Mouse (Mus musculus) intestine, postnatal 0 days (tissue): ENCODE measurements at regions not wholly inside any gene's neighbourhood (a gene's known extent, or its start where the extent isn't known, plus 50 kb on each side); places are given as distances from the start of the nearest gene placed in this dataset.

ENCODE experiments used
- ATAC-seq: fragments of 200-750 bp; cut with Nextera tagmentation; 2 replicates; pipeline ENCODE4 v1.8.0; 2017; ENCODE audit warnings: mild to moderate bottlenecking, moderate TSS enrichment, moderate library complexity
- H3K27ac ChIP-seq: fragments of 300-500 bp; sonication (generic); 2 replicates; pipeline ENCODE4 v1.5.1; 2014; ENCODE audit warnings: mild to moderate bottlenecking, low read depth, low read length, moderate library complexity
- H3K27me3 ChIP-seq: fragments of 300-500 bp; sonication (generic); replicated peaks from 2 replicates; pipeline ENCODE4 v1.6.1; 2014; ENCODE audit warnings: low read length, mixed read lengths; ENCODE audit not compliant: control insufficient read depth, insufficient read depth
- H3K36me3 ChIP-seq: fragments of 300-500 bp; sonication (generic); 2 replicates; pipeline ENCODE4 v1.6.1; 2014; ENCODE audit warnings: mild to moderate bottlenecking, moderate library complexity; ENCODE audit not compliant: control insufficient read depth, insufficient read depth
- H3K4me1 ChIP-seq: fragments of 300-500 bp; sonication (generic); replicated peaks from 2 replicates; pipeline ENCODE4 v1.6.1; 2014; ENCODE audit warnings: antibody characterized with exemption, low read length, mixed read lengths; ENCODE audit not compliant: control insufficient read depth, insufficient read depth
- H3K4me2 ChIP-seq: fragments of 300-500 bp; sonication (generic); replicated peaks from 2 replicates; pipeline ENCODE4 v1.6.1; 2014; ENCODE audit warnings: low read depth, mild to moderate bottlenecking, moderate library complexity
- H3K4me3 ChIP-seq: fragments of 300-500 bp; sonication (generic); 2 replicates; pipeline ENCODE4 v1.5.1; 2014; ENCODE audit warnings: low read depth, low read length
- H3K9ac ChIP-seq: fragments of 300-500 bp; sonication (generic); 2 replicates; pipeline ENCODE4 v1.6.1; 2014; ENCODE audit warnings: mild to moderate bottlenecking, low read depth, low read length
- H3K9me3 ChIP-seq: fragments of 300-500 bp; sonication (generic); 2 replicates; pipeline ENCODE4 v1.6.1; 2016; ENCODE audit warnings: mixed run types; ENCODE audit not compliant: control insufficient read depth
- CTCF ChIP-seq: sonication (generic); IDR thresholded peaks from 2 replicates; pipeline ENCODE4 v1.5.1; 2016; ENCODE audit warnings: low read depth, mild to moderate bottlenecking, control low read depth, antibody characterized with exemption, moderate library complexity
- WGBS: fragments of 180-500 bp; shearing (Covaris S2); extraction: QIAGEN DNeasy Blood & Tissue Kit; methylation state at CpG from one replicate; pipeline ENCODE4 v1.1.7; 2014; 5-methylcytosine and 5-hydroxymethylcytosine counted together

DNA sequence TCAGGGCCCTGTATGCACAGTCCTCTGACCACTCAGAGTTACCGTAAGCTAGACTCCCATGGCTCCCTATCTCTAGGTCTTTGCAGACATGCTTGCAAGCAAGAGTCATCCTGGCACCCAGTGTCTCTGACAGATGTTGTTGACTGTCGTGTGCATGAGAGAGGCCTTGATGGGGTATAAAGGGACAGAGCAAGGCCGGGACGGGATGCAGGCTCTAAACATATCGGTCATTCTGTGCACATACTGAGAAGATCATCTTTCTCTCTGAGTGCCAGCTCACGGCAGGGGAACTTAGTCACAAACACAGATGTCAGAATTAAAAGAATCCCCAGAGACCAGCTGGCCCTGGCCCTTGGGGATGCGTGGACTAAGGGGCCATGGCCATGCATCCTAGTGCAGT is 199.4 kb upstream of the Usp24 start:
- Histone ChIP-seq H3K4me3 (no peak overlapping the region), H3K4me2 (no peak overlapping the region), H3K36me3 (no peaks in the 10 kb centered on the region), H3K9me3 (no peaks in the 10 kb centered on the region), H3K4me1 (no peaks in the 10 kb centered on the region), H3K9ac (no peak overlapping the region), H3K27ac (no peak overlapping the region), H3K27me3 (no peaks in the 10 kb centered on the region)
- 85% methylated on average over 7 of the region's 7 CpGs for WGBS
- ATAC-seq, result no peak
- no peak for TF ChIP-seq CTCF

DNA sequence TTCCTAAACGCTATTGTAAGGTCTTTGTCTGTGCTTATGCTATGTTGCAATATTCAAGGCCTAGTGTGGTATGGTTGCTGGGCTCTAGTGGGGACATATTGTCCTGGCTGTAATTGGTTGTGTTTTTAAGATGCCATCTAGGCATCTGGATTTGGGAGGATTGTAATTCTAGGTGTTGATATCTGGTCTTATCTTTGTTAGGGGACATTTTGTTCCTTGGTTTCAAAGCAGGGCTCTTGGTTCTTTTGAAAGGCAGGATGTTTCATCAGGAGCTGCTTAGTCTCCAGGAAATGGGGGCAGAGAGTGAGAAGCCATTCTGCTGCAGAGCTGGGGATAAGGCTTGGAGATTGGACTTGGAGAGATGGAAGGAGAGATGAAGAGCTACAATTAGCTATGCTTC is 194.7 kb upstream of the Usp24 start:
- Histone ChIP-seq H3K4me3 (no peak overlapping the region), H3K9me3 (no peaks in the 10 kb centered on the region), H3K4me2 (no peak overlapping the region), H3K9ac (no peak overlapping the region), H3K27me3 (no peaks in the 10 kb centered on the region), H3K27ac (no peak overlapping the region), H3K36me3 (no peaks in the 10 kb centered on the region), H3K4me1 (no peaks in the 10 kb centered on the region)
- 80% methylated on average over 1 of the region's 1 CpGs for WGBS
- no peak for ATAC-seq
- no peak for TF ChIP-seq CTCF

GRCm38 (mm10) chr4:106123038-106123654 is 192.9 kb upstream of the Usp24 start:
- Histone ChIP-seq H3K27ac (no peak overlapping the region), H3K4me3 (no peak overlapping the region), H3K4me1 (no peaks in the 10 kb centered on the region), H3K36me3 (no peaks in the 10 kb centered on the region), H3K4me2 (no peak overlapping the region), H3K9me3 (no peaks in the 10 kb centered on the region), H3K9ac (no peak overlapping the region), H3K27me3 (no peaks in the 10 kb centered on the region)
- 64% methylated on average over 8 of the region's 8 CpGs for WGBS
- ATAC-seq, result no peak
- TF ChIP-seq CTCF, result no peak

- Histone ChIP-seq H3K27me3 (no peaks in the 10 kb centered on the region), H3K9ac (no peak overlapping the region), H3K4me1 (no peaks in the 10 kb centered on the region), H3K27ac (no peak overlapping the region), H3K4me2 (no peak overlapping the region), H3K9me3 (no peaks in the 10 kb centered on the region), H3K4me3 (no peak overlapping the region), H3K36me3 (no peaks in the 10 kb centered on the region)
- 62% methylated on average over 5 of the region's 5 CpGs for WGBS
- TF ChIP-seq CTCF, result no peak
- ATAC-seq, result no peak
Observed at GRCm38 (mm10) chr4:106127199-106127598, 188.8 kb upstream of the Usp24 start.

GRCm38 (mm10) chr4:106127641-106128040 is 188.4 kb upstream of the Usp24 start:
- Histone ChIP-seq H3K4me2 (no peak overlapping the region), H3K36me3 (no peaks in the 10 kb centered on the region), H3K4me3 (no peak overlapping the region), H3K27ac (no peak overlapping the region), H3K27me3 (no peaks in the 10 kb centered on the region), H3K4me1 (no peaks in the 10 kb centered on the region), H3K9me3 (no peaks in the 10 kb centered on the region), H3K9ac (no peak overlapping the region)
- ATAC-seq, result no peak
- TF ChIP-seq CTCF, result peak; percentile 76
- WGBS, result 55% methylated on average over 7 of the region's 7 CpGs

DNA sequence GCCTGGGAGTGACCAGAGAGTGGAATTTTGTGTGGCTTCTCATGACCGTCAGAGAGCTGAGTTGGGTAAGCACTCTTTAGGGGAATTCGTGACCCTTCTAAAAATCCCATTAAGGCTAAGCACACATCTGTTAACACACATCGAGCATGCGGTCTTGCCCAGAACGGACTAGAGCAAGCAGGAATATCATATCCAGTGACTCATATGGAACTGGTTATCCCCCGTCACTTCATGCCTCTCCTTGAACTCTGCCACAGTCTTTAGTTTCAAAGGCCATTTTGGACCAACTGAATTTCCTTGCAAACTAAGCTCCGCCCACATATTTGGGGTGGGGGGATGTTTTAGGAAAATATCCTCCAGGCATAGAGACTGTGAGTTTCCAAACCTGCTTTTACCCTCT is 186.7 kb upstream of the Usp24 start:
- no peaks in the 10 kb centered on the region for H3K9me3 ChIP-seq
- H3K27ac ChIP-seq, result no peak overlapping the region
- TF ChIP-seq CTCF, result no peak
- no peak for ATAC-seq
- no peaks in the 10 kb centered on the region for H3K4me1 ChIP-seq
- H3K27me3 ChIP-seq, result no peaks in the 10 kb centered on the region
- no peaks in the 10 kb centered on the region for H3K36me3 ChIP-seq
- H3K9ac ChIP-seq, result no peak overlapping the region
- no peak overlapping the region for H3K4me3 ChIP-seq
- 71% methylated on average over 7 of the region's 7 CpGs for WGBS
- H3K4me2 ChIP-seq, result no peak overlapping the region

DNA sequence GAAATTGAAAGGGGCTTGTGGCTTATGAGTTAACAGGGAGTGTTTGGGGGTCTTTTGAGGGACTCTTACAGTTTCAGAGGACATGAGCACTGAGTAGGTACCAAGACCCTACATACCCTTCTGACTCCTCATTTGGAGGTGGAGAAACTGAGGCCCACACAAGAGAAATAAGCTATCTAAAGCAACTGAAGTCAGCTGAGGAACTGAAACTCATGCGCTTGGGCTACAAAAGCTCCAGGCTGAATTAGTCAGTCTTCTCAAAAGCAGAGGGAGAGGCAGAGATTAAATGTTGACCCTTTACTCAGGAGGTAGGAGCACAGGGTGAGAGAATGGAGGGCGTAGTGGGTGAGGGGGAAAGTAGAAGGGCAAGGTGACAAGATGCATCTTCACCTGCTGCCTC is 186.2 kb upstream of the Usp24 start:
- no peaks in the 10 kb centered on the region for H3K9me3 ChIP-seq
- 100% methylated on average over 2 of the region's 2 CpGs for WGBS
- H3K4me3 ChIP-seq, result no peak overlapping the region
- no peak overlapping the region for H3K4me2 ChIP-seq
- no peak overlapping the region for H3K9ac ChIP-seq
- TF ChIP-seq CTCF, result no peak
- H3K4me1 ChIP-seq, result no peaks in the 10 kb centered on the region
- no peak overlapping the region for H3K27ac ChIP-seq
- H3K27me3 ChIP-seq, result no peaks in the 10 kb centered on the region
- ATAC-seq, result no peak
- no peaks in the 10 kb centered on the region for H3K36me3 ChIP-seq
